Mouse (Mus musculus) kidney, postnatal 0 days (tissue): ENCODE data around the gene Rprd1b. TPM values are rescaled to one million over a fixed set of nuclear protein-coding genes. Genes with fewer than 3 reads are reported as not detected.
A peak's percentile ranks its signal among the peaks of the same experiment; 100 is the strongest.

Experiments
- ATAC-seq: fragments of 200-750 bp; cut with Nextera tagmentation; replicated peaks from 2 replicates; pipeline ENCODE4 v1.8.0; 2017; ENCODE audit warnings: low read depth, moderate number of reproducible peaks, moderate TSS enrichment, moderate library complexity; ENCODE audit not compliant: low FRiP score
- DNase-seq: peaks from one replicate; pipeline ENCODE4 v3.0.0-alpha.2; 2016; ENCODE audit warnings: low spot score
- H3K27ac ChIP-seq: fragments of 300-500 bp; sonication (generic); 2 replicates; pipeline ENCODE4 v1.5.1; 2014; ENCODE audit warnings: mild to moderate bottlenecking
- H3K27me3 ChIP-seq: fragments of 300-500 bp; sonication (generic); 2 replicates; pipeline ENCODE4 v1.6.1; 2014; ENCODE audit warnings: low read length, mixed read lengths; ENCODE audit not compliant: insufficient read depth
- H3K36me3 ChIP-seq: fragments of 300-500 bp; sonication (generic); 2 replicates; pipeline ENCODE4 v1.6.1; 2014; ENCODE audit warnings: low read length, mixed read lengths; ENCODE audit not compliant: insufficient read depth
- H3K4me1 ChIP-seq: fragments of 300-500 bp; sonication (generic); replicated peaks from 2 replicates; pipeline ENCODE4 v1.6.1; 2014; ENCODE audit warnings: antibody characterized with exemption, low read length, mixed read lengths; ENCODE audit not compliant: insufficient read depth
- H3K4me2 ChIP-seq: fragments of 300-500 bp; sonication (generic); 2 replicates; pipeline ENCODE4 v1.6.1; 2014; ENCODE audit warnings: mild to moderate bottlenecking, low read length, moderate library complexity, mixed read lengths
- H3K4me3 ChIP-seq: fragments of 300-500 bp; sonication (generic); replicated peaks from 2 replicates; pipeline ENCODE4 v1.5.1; 2014; ENCODE audit warnings: low read depth, low read length
- H3K9ac ChIP-seq: fragments of 300-500 bp; sonication (generic); 2 replicates; pipeline ENCODE4 v1.6.1; 2014; ENCODE audit warnings: low read depth, low read length
- H3K9me3 ChIP-seq: fragments of 300-500 bp; sonication (generic); replicated peaks from 2 replicates; pipeline ENCODE4 v1.6.1; 2016; ENCODE audit warnings: low read length, inconsistent platforms, mixed read lengths
- CTCF ChIP-seq: IDR thresholded peaks from 2 replicates; pipeline ENCODE4 v1.5.1; 2016; ENCODE audit warnings: antibody characterized with exemption, low read depth, mild to moderate bottlenecking, moderate library complexity
- WGBS: fragments of 180-500 bp; shearing (Covaris S2); extraction: QIAGEN DNeasy Blood & Tissue Kit; methylation state at CpG from one replicate; pipeline ENCODE4 v1.1.7; 2014; 5-methylcytosine and 5-hydroxymethylcytosine counted together
- polyA plus RNA-seq: library from polyadenylated mRNA; unstranded; fragments of >200 nt; fragmentation: Nextera tagmentation; extraction: Ambion mirVana; gene quantifications from 2 replicates; pipeline ENCODE4 v1.2.1, GENCODE M21; 2015

Gene Rprd1b
- polyA plus RNA-seq, 1 experiment from 2014 or later: 29.6 TPM

DNA sequence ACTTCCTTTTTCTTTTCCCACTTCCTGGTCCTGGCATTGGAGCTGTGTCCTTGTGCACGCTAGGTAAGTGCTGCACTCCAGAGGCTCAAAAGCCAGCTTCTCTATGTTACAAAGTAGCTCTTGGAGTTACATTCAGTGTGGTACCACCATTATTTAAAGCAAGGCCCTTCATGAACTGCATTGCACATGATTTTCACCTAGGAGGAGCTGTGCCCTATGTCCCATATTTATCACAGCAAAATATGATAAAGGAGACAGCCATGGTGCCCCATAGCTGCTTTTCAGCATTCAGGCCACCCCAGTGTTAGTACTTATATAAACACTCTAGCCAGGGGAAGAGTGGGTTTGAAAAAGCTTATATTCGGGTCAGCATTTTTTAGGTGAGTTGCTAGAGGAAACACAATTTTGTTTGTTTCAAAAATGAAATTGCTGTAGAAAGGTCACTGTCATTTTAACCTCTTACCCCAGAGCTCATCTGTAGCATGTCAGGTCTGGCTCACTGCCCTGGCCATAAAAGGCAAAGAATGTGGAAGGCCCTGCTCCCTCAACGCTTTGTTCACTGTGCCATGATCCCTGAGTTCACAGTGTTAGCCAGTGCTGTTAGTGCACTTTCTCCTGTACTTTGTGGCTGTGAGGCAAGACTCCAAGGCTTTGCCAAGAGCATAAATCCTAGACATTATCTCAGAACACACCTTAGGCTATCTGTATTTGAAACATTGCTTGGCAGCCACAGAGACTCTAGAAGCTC is 42.8 kb downstream of the Rprd1b start:
- Histone ChIP-seq H3K36me3 (peaks cover 42% of the 10 kb centered on the region), H3K27ac (0 out of 2 replicates have a peak overlapping the region, but pooled peaks have one; percentile 4), H3K27me3 (no peaks in the 10 kb centered on the region), H3K9me3 (no peaks in the 10 kb centered on the region), H3K4me2 (no peak overlapping the region), H3K4me3 (no peak overlapping the region), H3K4me1 (peaks cover 5% of the 10 kb centered on the region; the same call in 1 of the 2 replicates), H3K9ac (no peak overlapping the region)
- no peak for ATAC-seq
- DNase-seq: no peak
- WGBS: 57% methylated on average over 3 of the region's 3 CpGs
- 0 out of 2 replicates have a peak, but pooled peaks have one; percentile 5 for TF ChIP-seq CTCF

DNA sequence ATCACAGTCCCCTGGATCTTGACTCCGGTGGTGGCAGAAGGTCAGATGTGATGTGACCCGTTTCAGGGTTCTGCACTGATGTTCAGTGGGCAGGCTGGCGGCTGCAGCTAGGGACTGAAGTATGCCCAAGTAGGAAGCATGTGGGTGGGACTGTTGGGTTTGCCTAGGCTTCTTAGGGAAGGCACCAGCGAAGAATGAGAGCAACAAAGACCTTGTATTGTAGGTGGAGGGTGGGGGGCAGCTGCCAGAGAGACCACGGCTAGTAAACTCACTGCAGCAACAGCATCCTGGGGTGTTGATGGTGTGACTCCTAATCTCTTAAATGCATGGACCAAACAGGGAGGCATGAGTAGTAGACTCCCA is 43.3 kb downstream of the Rprd1b start:
- Histone ChIP-seq H3K4me2 (no peak overlapping the region), H3K9me3 (no peaks in the 10 kb centered on the region), H3K9ac (no peak overlapping the region), H3K4me1 (peaks cover 5% of the 10 kb centered on the region; the same call in 1 of the 2 replicates), H3K27ac (0 out of 2 replicates have a peak overlapping the region, but pooled peaks have one; percentile 4), H3K4me3 (no peak overlapping the region), H3K27me3 (no peaks in the 10 kb centered on the region), H3K36me3 (peaks cover 48% of the 10 kb centered on the region)
- no peak for DNase-seq
- ATAC-seq: no peak
- no peak for TF ChIP-seq CTCF
- WGBS: 66% methylated on average over 5 of the region's 5 CpGs

DNA sequence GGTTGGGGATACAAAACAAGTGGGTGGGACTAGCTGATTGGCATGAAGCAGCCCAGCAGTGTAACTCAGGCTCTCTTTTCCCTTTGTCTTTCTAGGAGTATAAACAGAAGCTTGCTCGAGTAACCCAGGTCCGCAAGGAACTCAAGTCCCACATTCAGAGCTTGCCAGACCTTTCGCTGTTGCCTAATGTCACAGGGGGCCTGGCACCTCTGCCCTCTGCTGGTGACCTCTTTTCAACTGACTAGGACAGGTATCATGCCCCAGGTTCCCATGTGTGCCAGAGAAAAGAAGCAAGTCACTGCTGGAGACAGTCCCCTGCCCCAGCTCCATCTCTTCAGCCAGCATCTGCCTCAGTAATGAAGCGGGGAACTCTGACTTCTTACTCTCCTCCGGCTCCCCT is 46.5 kb downstream of the Rprd1b start:
- H3K4me1 ChIP-seq: peaks cover 5% of the 10 kb centered on the region; the same call in 1 of the 2 replicates
- WGBS: 91% methylated on average over 5 of the region's 5 CpGs

DNA sequence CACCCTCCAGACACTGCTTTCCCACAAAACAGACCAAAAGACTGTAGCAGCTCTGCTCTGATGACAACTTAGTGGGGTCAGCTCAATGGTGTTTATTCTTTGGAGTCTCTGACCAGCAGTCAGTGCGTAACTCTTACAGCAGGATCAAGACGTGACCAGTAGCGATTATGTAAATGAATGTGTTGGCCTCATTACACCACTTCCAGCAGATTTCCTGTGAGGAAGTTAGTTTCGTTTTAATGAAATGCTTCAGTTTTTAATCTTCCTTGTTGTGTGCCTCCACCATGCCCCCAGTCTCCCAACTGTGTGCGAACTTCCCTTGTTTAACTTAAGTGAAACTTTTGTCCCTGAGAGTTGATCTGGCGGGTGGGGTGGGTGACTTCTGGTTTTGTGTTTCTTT is 48.4 kb downstream of the Rprd1b start:
- no peak for DNase-seq
- no peaks in the 10 kb centered on the region for H3K9me3 ChIP-seq
- TF ChIP-seq CTCF: no peak
- WGBS: 76% methylated on average over 6 of the region's 6 CpGs
- ATAC-seq: no peak
- H3K9ac ChIP-seq: no peak overlapping the region
- no peak overlapping the region for H3K27ac ChIP-seq
- no peak overlapping the region for H3K4me3 ChIP-seq
- H3K4me2 ChIP-seq: no peak overlapping the region
- peaks cover 45% of the 10 kb centered on the region for H3K36me3 ChIP-seq
- H3K27me3 ChIP-seq: no peaks in the 10 kb centered on the region
- peaks cover under 1% of the 10 kb centered on the region; the same call in 1 of the 2 replicates for H3K4me1 ChIP-seq

More for the DNA sequence above, 46.5 kb downstream of the Rprd1b start:
- Histone ChIP-seq H3K9ac (no peak overlapping the region), H3K4me3 (no peak overlapping the region), H3K27ac (no peak overlapping the region), H3K9me3 (no peaks in the 10 kb centered on the region), H3K36me3 (peaks cover 53% of the 10 kb centered on the region), H3K4me2 (no peak overlapping the region), H3K27me3 (no peaks in the 10 kb centered on the region)
- no peak for DNase-seq
- no peak for TF ChIP-seq CTCF
- no peak for ATAC-seq

DNA sequence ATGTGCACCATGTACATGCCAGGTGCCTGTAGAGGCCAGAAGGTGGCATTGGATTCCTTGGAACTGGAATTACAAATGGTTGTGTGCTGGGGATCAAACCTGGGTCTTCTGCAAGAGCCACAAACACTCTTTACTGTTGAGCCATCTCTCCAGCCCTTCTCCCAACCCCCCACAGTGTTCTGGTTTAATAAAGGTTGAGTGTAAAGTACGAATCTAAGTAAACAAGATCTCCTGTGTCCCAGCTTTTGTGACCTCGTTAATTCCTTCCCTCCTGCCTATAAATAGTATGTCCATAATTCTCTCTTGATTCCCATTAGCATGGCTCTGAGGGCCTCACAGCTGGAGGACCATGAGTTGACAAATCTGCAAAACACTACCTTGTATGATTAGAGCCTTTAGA is 49.7 kb downstream of the Rprd1b start:
- Histone ChIP-seq H3K4me2 (no peak overlapping the region), H3K4me3 (no peak overlapping the region), H3K9ac (no peak overlapping the region), H3K27ac (no peak overlapping the region), H3K27me3 (no peaks in the 10 kb centered on the region), H3K9me3 (no peaks in the 10 kb centered on the region), H3K4me1 (no peaks in the 10 kb centered on the region; the same call in 1 of the 2 replicates), H3K36me3 (peaks cover 36% of the 10 kb centered on the region)
- no peak for ATAC-seq
- 26% methylated on average over 2 of the region's 2 CpGs for WGBS
- TF ChIP-seq CTCF: no peak
- no peak for DNase-seq

DNA sequence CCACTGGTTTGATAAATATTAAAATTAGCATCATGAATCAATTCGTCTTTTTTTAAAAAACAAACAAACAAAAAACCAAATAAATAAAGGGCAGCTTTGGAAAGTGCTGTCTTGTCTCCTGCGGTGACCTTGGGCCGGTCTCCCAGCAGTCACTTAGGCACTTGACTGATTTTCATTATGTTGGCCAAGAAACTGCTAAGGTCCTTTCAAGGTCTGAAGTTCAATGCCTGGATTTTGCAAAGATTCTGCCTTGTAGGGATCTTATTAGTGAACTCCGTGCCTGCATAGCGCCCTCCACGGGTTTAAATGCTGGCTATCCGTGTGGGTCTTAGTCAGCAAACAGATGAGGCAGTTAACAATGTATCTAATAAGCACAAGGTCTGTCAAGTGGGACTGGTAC is 50.7 kb downstream of the Rprd1b start:
- WGBS: 84% methylated on average over 7 of the region's 7 CpGs
- no peak overlapping the region for H3K9ac ChIP-seq
- no peak overlapping the region for H3K4me3 ChIP-seq
- no peak; the same call in 1 of the 2 replicates for TF ChIP-seq CTCF
- peaks cover 31% of the 10 kb centered on the region for H3K36me3 ChIP-seq
- no peaks in the 10 kb centered on the region for H3K27me3 ChIP-seq
- DNase-seq (no peak), ATAC-seq (no peak)
- H3K4me2 ChIP-seq: no peak overlapping the region
- H3K27ac ChIP-seq: no peak overlapping the region
- no peaks in the 10 kb centered on the region for H3K9me3 ChIP-seq
- H3K4me1 ChIP-seq: no peaks in the 10 kb centered on the region; the same call in 1 of the 2 replicates
